ENCODE assay signal across 25 mouse cellular contexts in the genomic region with DNA sequence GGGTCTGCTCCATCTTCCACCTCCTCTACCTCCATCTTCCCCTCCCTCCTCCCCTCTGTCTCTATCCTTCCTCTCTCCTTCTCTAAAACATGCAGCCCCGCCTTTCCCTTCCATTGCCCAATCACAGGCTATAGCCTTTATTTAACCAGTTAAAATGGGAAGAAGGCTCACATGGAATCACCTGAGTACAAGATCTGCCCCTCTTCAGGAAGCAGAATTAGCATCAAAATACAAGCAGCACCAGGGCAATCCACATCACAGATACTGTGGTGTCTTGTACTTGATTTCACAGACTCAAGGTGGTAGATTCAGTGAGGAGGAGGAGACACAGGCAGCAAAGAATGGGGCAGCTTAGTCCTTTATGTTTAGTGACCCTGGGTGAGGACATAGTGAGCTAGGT. TPM values are rescaled to one million over a fixed set of nuclear protein-coding genes. Genes with fewer than 3 reads are reported as not detected.
"Had no signal": no experiment of that assay in that cellular context is flagged by ENCODE, and none has a peak within 500 bp of the region (broad histone marks: within the 10 kb centered on the region; RNA-seq: fewer than 3 reads in every experiment).

No protein-coding gene starts in this region.

- H3K36me3 ChIP-seq: liver, embryonic 15.5 days; lung, embryonic 15.5 days; midbrain, embryonic 10.5 days; midbrain, embryonic 12.5 days; neural tube, embryonic 13.5 days; neural tube, embryonic 15.5 days had no signal

- H3K27ac ChIP-seq: liver, embryonic 15.5 days; lung, embryonic 15.5 days; macrophage; midbrain, embryonic 10.5 days; midbrain, embryonic 12.5 days; neural tube, embryonic 13.5 days; neural tube, embryonic 15.5 days had no signal

- H3K9ac ChIP-seq: liver, embryonic 15.5 days; liver, postnatal 0 days; lung, embryonic 15.5 days; midbrain, embryonic 12.5 days; neural tube, embryonic 13.5 days; neural tube, embryonic 15.5 days had no signal

- H3K4me1 ChIP-seq: liver, embryonic 15.5 days; lung, embryonic 15.5 days; midbrain, embryonic 10.5 days; midbrain, embryonic 12.5 days; neural tube, embryonic 13.5 days; neural tube, embryonic 15.5 days had no signal

- H3K9me3 ChIP-seq: liver, embryonic 15.5 days; lung, embryonic 15.5 days; midbrain, embryonic 10.5 days; midbrain, embryonic 12.5 days; neural tube, embryonic 13.5 days; neural tube, embryonic 15.5 days had no signal

- H3K27me3 ChIP-seq: liver, embryonic 15.5 days; lung, embryonic 15.5 days; midbrain, embryonic 12.5 days; neural tube, embryonic 13.5 days; neural tube, embryonic 15.5 days had no signal

- H3K4me3 ChIP-seq: liver, embryonic 15.5 days; lung, embryonic 15.5 days; midbrain, embryonic 10.5 days; midbrain, embryonic 12.5 days; myocyte; neural tube, embryonic 13.5 days; neural tube, embryonic 15.5 days had no signal

- DNase-seq: liver, postnatal 0 days; lung, adult 2 months; lung, postnatal 14 days; lung, postnatal 36 days; midbrain, embryonic 14.5 days; retina, postnatal 1 day; right cerebral cortex, adult 18-20 months; right cerebral cortex, postnatal 25 days; right cerebral cortex, postnatal 4 days; spleen, adult 18-20 months; thymus, adult 18-20 months; thymus, postnatal 14 days; thymus, postnatal 36 days had no signal

RNA-seq across cellular contexts. Expression of gene Myf6, which starts 34.2 kb away (rescaled TPM):
- total RNA-seq: megakaryocyte-erythroid progenitor cell, adult 5-6 weeks had no signal
- polyA plus RNA-seq: liver, postnatal 0 days; macrophage; midbrain, embryonic 10.5 days; midbrain, embryonic 12.5 days; midbrain, embryonic 14.5 days; midbrain, embryonic 16.5 days; small intestine, adult 2 months; stomach, embryonic 14.5 days had no signal

RNA-seq across cellular contexts. Expression of gene Myf5, which starts 42.8 kb away (rescaled TPM):
- total RNA-seq: megakaryocyte-erythroid progenitor cell, adult 5-6 weeks had no signal
- polyA plus RNA-seq: liver, postnatal 0 days; macrophage; midbrain, embryonic 12.5 days; midbrain, embryonic 14.5 days; small intestine, adult 2 months had no signal
